Mouse (Mus musculus): Measurements from ENCODE around the gene Hilpda. TPM values are rescaled to one million over a fixed set of nuclear protein-coding genes. Genes with fewer than 3 reads are reported as not detected.

The Hilpda gene
- polyA plus RNA-seq, 1 experiment: 155 TPM

DNA sequence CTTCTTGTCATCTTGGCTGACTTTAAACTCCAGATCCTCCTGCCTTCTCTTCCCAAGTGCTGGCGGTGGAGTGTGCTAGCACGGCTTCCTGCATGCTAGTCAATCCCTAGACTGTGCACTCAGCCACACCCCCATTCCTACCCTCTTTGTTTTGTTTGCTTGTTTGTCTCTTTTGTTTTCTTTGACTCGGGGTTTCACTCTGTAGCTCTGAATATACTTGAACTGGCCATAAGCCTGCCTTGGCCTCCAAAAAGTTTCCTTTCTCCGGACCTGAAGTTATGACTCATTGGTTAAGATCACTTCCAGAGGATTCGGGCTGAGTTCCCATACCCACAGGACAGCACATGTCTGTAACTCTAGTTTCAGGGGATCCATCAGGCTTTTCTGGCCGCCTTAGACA lies 16.4 kb downstream of the Hilpda start:
- 57% methylated on average over 6 of the region's 6 CpGs for WGBS
- no peak for TF ChIP-seq POLR2A (IDR thresholded peaks at IDR 0.05; ENCODE audit: borderline replicate concordance, extremely low read depth, low read depth, low read length)
- TF ChIP-seq CTCF (IDR thresholded peaks at IDR 0.05; ENCODE audit: insufficient read depth, low read length): no peak
- no peak for DNase-seq
- Histone ChIP-seq H3K4me1 (ENCODE audit: control insufficient read depth, insufficient read depth, low read length) (no peaks in the 10 kb centered on the region), H3K4me3 (replicated peaks; ENCODE audit: extremely low read depth, low read depth, low read length) (no peak overlapping the region)

GRCm38 (mm10) chr6:29299112-29299511 lies 26.8 kb downstream of the Hilpda start:
- TF ChIP-seq POLR2A (IDR thresholded peaks at IDR 0.05; ENCODE audit: borderline replicate concordance, extremely low read depth, low read depth, low read length) (no peak), CTCF (IDR thresholded peaks at IDR 0.05; ENCODE audit: insufficient read depth, low read length) (no peak)
- no peaks in the 10 kb centered on the region for H3K4me1 ChIP-seq (ENCODE audit: control insufficient read depth, insufficient read depth, low read length)
- H3K4me3 ChIP-seq (replicated peaks; ENCODE audit: extremely low read depth, low read depth, low read length): no peak overlapping the region
- WGBS: 41% methylated on average over 2 of the region's 2 CpGs
- DNase-seq: no peak

DNA sequence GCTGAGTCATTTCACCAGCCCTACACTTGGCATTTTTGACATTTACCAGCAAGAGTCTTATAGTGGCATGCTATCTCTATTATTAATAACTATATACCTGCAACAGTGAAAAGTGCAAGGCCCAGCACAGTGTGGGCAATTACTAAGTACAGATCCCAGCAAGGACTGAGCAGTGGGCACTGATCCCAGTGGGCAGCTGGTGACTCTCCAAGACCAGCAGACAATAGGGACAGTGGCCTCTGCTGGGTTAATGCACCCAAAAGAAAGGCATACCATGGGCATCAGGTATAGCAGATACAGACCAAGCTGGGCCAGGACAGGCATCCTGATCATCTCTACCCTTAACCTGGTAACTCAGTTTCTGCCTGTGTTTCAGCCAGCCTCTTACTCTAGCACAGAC lies 31.0 kb downstream of the Hilpda start:
- Histone ChIP-seq H3K4me3 (replicated peaks; ENCODE audit: extremely low read depth, low read depth, low read length) (no peak overlapping the region), H3K4me1 (ENCODE audit: control insufficient read depth, insufficient read depth, low read length) (no peaks in the 10 kb centered on the region)
- no peak for DNase-seq
- no peak for TF ChIP-seq POLR2A (IDR thresholded peaks at IDR 0.05; ENCODE audit: borderline replicate concordance, extremely low read depth, low read depth, low read length)
- TF ChIP-seq CTCF (IDR thresholded peaks at IDR 0.05; ENCODE audit: insufficient read depth, low read length): no peak

DNA sequence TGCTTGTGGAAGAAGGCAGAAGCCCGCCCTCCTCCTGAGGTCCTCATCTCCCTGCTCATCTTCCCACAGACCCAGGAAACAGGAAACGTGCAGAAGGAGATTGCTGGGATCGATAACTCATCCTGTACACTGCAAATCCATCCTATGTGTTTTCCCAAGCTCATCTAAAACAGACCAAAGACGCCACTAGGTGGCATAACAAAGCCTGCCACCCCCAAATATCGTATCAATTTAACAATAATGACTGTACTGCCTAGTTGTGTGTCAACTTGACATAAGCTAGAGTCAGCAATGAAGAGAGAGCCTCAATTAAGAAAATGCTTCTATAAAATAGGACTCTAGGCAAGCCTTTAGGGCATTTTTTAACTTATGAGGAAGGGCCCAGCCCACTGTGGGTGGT lies 31.4 kb downstream of the Hilpda start:
- Histone ChIP-seq H3K4me1 (ENCODE audit: control insufficient read depth, insufficient read depth, low read length) (no peaks in the 10 kb centered on the region), H3K4me3 (replicated peaks; ENCODE audit: extremely low read depth, low read depth, low read length) (no peak overlapping the region)
- WGBS: 29% methylated on average over 5 of the region's 5 CpGs
- DNase-seq: no peak
- no peak for TF ChIP-seq CTCF (IDR thresholded peaks at IDR 0.05; ENCODE audit: insufficient read depth, low read length)
- TF ChIP-seq POLR2A (IDR thresholded peaks at IDR 0.05; ENCODE audit: borderline replicate concordance, extremely low read depth, low read depth, low read length): no peak

GRCm38 (mm10) chr6:29305462-29305861 lies 33.2 kb downstream of the Hilpda start:
- Histone ChIP-seq H3K4me3 (replicated peaks; ENCODE audit: extremely low read depth, low read depth, low read length) (no peak overlapping the region), H3K4me1 (ENCODE audit: control insufficient read depth, insufficient read depth, low read length) (no peaks in the 10 kb centered on the region)
- WGBS: 90% methylated on average over 4 of the region's 4 CpGs
- DNase-seq: no peak
- TF ChIP-seq CTCF (IDR thresholded peaks at IDR 0.05; ENCODE audit: insufficient read depth, low read length) (no peak), POLR2A (IDR thresholded peaks at IDR 0.05; ENCODE audit: borderline replicate concordance, extremely low read depth, low read depth, low read length) (no peak)

DNA sequence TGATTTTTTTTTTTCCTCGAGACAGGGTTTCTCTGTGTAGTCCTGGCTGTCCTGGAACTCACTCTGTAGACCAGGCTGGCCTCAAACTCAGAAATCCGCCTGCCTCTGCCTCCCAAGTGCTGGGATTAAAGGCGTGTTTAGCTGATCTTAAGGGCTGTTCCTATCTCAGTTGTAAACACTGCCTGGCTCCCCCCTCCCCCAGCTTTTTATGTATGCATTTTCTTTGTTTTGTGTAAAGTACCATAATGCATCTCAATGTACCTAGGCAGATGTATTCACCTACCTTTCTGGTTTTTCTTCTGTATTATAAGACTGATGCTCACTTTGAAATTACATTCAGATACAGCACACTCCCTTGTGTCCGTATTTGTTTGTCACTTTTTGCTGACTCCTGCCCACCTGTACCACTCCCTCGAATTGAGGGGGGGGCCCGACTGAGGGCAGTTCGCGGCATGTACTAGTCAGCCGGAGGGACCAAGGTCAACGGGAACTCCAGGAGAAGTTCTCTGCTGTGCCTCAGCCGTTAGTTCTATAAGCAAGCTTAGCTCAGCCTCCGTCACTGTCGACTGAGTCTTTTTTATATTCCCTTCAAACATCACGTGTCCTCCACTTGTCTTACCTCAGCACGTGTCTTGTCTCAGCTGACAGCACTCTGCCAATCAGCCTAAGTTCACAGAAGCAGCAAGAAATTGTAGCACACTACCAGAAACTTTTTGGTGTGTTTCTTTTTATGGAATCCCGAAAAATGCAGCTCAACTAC lies 36.7 kb downstream of the Hilpda start:
- Histone ChIP-seq H3K4me3 (replicated peaks; ENCODE audit: extremely low read depth, low read depth, low read length) (no peak overlapping the region), H3K4me1 (ENCODE audit: control insufficient read depth, insufficient read depth, low read length) (no peaks in the 10 kb centered on the region)
- WGBS: 86% methylated on average over 16 of the region's 16 CpGs
- TF ChIP-seq POLR2A (IDR thresholded peaks at IDR 0.05; ENCODE audit: borderline replicate concordance, extremely low read depth, low read depth, low read length) (no peak), CTCF (IDR thresholded peaks at IDR 0.05; ENCODE audit: insufficient read depth, low read length) (no peak)
- DNase-seq: no peak

- DNase-seq: no peak
- Histone ChIP-seq H3K4me1 (ENCODE audit: control insufficient read depth, insufficient read depth, low read length) (no peaks in the 10 kb centered on the region), H3K4me3 (replicated peaks; ENCODE audit: extremely low read depth, low read depth, low read length) (no peak overlapping the region)
- TF ChIP-seq CTCF (IDR thresholded peaks at IDR 0.05; ENCODE audit: insufficient read depth, low read length) (no peak), POLR2A (IDR thresholded peaks at IDR 0.05; ENCODE audit: borderline replicate concordance, extremely low read depth, low read depth, low read length) (no peak)
- WGBS: 74% methylated on average over 14 of the region's 14 CpGs
Measured at GRCm38 (mm10) chr6:29313690-29314202, 41.5 kb downstream of the Hilpda start.

DNA sequence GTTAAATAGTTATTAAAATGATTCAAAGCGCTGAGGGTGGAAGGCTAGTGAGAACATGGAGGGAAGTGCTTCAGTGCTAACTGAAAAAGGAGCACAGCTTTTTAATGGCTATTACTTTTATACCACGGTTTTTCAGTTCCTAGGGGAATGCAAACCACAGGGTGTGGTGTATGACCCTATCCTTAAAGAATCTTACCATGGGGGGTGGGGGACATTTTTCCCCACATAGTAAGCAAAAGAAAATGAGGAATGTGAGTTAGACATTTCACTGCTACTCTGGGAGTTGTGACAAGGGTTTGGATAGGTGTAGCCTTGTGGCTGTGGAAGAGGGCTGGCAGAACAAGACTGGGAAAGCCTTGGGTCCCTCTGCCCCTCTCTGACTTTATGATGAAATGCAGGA lies 45.0 kb downstream of the Hilpda start:
- DNase-seq: no peak
- no peak overlapping the region for H3K4me3 ChIP-seq (replicated peaks; ENCODE audit: extremely low read depth, low read depth, low read length)
- no peaks in the 10 kb centered on the region for H3K4me1 ChIP-seq (ENCODE audit: control insufficient read depth, insufficient read depth, low read length)
- no peak for TF ChIP-seq CTCF (IDR thresholded peaks at IDR 0.05; ENCODE audit: insufficient read depth, low read length)
- no peak for TF ChIP-seq POLR2A (IDR thresholded peaks at IDR 0.05; ENCODE audit: borderline replicate concordance, extremely low read depth, low read depth, low read length)
- 67% methylated on average over 2 of the region's 2 CpGs for WGBS

DNA sequence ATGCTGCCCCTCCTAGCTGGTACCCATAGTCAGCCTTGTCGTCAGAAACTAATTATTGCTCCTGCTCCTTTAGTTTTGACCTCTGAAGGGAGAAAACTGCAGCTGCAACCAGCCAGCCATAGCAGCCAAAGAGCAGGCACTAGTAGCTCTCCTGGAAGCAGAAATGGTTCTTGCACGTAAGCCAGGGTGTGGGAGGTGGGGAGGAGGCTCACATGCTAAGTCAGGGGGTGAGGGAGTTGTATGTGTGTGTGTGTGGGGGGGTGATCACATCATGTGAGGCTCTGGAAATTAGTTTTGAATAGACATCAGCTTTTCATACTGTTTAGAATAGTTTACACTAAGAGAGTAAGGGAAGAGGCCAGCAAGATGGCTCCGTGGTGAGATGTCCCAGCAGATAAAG lies 45.7 kb downstream of the Hilpda start:
- no peak overlapping the region for H3K4me3 ChIP-seq (replicated peaks; ENCODE audit: extremely low read depth, low read depth, low read length)
- no peaks in the 10 kb centered on the region for H3K4me1 ChIP-seq (ENCODE audit: control insufficient read depth, insufficient read depth, low read length)
- whole genome bisulfite sequencing: 71% methylated on average over 3 of the region's 3 CpGs
- DNase-seq: no peak
- TF ChIP-seq CTCF (IDR thresholded peaks at IDR 0.05; ENCODE audit: insufficient read depth, low read length) (no peak), POLR2A (IDR thresholded peaks at IDR 0.05; ENCODE audit: borderline replicate concordance, extremely low read depth, low read depth, low read length) (no peak)

- H3K4me1 ChIP-seq (ENCODE audit: control insufficient read depth, insufficient read depth, low read length): no peaks in the 10 kb centered on the region
- 36% methylated on average over 5 of the region's 5 CpGs for WGBS
- DNase-seq: no peak
Measured at GRCm38 (mm10) chr6:29318879-29319278, 46.6 kb downstream of the Hilpda start, which contains the start of gene Fam71f1. Gene Fam71f1 (plus strand): TSS chr6:29319140.

More at GRCm38 (mm10) chr6:29318879-29319278, 46.6 kb downstream of the Hilpda start, which contains the start of gene Fam71f1:
- no peak within 1 kb of the TSS for H3K4me3 ChIP-seq (replicated peaks; ENCODE audit: extremely low read depth, low read depth, low read length)
- TF ChIP-seq POLR2A (IDR thresholded peaks at IDR 0.05; ENCODE audit: borderline replicate concordance, extremely low read depth, low read depth, low read length) (no peak), CTCF (IDR thresholded peaks at IDR 0.05; ENCODE audit: insufficient read depth, low read length) (no peak)
